Mouse (Mus musculus) inflammation-experienced regulatory T-cells, adult 16 weeks (primary cell): ENCODE results near the gene Gapdhs. TPM values are rescaled to one million over a fixed set of nuclear protein-coding genes. Genes with fewer than 3 reads are reported as not detected.

Experiments
- polyA plus RNA-seq: library from polyadenylated mRNA; unstranded; fragments of 100-300 nt; shearing (Covaris generic); gene quantifications from one replicate; pipeline ENCODE4 v1.2.1, GENCODE M21; 2017

Gapdhs gene
- 0.37 TPM for polyA plus RNA-seq

DNA sequence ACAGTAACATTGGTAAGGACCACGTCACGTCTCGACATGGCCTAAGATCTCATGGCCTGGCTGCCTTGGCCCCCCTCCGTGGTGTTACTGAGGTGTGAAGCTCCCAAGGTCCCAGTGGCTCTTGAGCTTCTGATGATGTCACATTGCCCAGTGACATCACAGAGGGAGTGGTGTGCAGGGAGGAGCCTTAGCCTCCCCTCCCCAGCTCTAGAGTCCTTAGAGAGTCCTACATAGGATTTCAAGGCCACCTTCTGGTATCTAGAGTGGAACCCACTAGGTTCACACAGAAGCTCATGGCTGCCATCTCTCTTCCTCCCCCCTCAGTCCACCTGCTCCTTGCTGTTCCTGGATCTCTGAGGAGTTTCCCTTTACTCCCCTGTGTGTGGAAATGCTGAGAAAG lies at the start of gene Gapdhs:
Gene Gapdhs, minus strand, starts transcription at position 65 of the 400 bp plus-strand sequence.

DNA sequence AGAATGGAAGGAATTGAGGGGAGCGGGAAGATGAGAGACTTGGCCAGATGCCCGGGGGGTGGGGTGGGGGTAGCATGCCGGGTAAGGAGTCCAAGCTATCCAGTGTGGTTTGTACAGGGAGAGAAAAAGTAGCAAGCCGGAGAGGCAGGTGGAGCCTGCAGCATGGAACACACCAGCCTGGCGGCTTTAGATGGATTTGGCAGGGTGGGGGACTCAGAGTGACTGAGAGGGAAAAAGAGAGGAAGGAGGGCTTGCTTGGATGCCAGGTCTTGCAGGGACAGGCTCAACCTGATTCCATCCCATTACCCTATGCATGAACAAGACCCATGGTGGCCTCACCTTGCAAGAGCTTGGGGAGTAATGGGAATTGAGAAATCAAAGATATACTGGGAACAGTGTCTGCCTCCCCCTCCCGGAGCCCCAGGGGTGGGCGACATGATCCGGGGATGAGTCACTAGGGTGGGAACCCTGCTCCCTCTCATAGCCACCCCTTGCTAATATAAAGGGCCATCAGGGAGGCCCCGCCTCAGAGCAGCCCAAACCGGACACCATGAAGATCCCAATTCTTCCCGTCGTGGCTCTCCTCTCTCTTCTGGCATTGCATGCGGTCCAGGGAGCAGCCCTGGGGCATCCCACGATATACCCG lies 44.0 kb upstream of the Gapdhs start, which contains the start of gene Krtdap:
Gene Krtdap, plus strand, starts transcription at position 520 of the 646 bp plus-strand sequence.

GRCm38 (mm10) chr7:30763456-30763855 lies 20.0 kb upstream of the Gapdhs start, which contains the start of gene Dmkn:
Gene Dmkn, plus strand, starts transcription at chr7:30763756.

DNA sequence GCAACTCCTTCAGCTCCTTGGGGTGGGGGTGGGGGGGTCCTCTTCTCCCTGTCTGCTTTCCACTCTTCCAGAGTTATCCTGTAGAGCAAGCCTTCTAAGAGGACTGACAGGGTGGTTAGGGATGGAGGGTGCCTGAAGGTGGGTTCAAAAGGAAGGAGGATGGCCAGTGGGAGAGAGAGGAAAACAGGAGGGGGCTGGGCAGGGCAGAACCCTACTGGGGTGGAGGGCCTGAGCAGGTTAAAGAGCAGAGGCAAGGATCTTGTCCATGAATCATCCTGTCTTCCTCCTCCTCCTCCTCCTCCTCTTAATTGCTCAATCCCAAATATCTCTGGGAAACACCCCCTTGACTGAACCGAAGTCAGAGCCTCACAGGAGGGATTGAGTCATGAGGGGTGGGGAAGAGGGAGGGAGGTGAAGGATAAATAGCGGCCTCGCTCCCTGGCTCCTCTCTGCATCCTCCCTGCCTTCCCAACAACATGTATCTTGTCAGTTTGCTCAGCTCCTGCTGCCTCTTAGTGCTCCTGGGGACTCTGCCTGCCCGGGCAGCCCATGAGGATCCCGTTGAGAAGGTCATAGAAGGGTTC lies 7.7 kb upstream of the Gapdhs start, which contains the start of gene Sbsn:
Gene Sbsn, plus strand, starts transcription at position 386 of the 584 bp plus-strand sequence.

GRCm38 (mm10) chr7:30729396-30730063 lies 14.0 kb downstream of the Gapdhs start, which contains the start of gene Tmem147:
Gene Tmem147, minus strand, starts transcription at chr7:30729540.

DNA sequence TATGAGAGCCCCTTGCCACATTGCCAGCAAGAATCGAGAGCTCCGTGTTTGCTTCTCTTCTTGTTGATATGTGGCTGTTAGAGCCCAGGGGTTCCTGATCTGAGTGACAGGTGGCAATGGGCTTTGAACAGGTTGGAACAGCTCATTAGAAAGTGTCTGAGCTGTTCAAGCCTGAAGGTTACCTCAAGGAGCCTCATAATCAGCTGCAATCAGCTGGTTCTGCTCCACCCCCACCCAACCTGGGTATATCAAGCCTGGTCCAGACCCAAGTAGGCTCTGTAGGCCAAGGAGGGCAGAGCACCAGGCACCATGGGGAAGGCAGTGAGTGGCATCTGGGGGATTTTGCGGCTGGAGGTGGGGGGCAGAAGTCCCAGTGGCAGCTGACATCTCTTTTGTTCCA lies 31.5 kb downstream of the Gapdhs start, which contains the start of gene Atp4a:
Gene Atp4a, plus strand, starts transcription at position 268 of the 400 bp plus-strand sequence.

DNA sequence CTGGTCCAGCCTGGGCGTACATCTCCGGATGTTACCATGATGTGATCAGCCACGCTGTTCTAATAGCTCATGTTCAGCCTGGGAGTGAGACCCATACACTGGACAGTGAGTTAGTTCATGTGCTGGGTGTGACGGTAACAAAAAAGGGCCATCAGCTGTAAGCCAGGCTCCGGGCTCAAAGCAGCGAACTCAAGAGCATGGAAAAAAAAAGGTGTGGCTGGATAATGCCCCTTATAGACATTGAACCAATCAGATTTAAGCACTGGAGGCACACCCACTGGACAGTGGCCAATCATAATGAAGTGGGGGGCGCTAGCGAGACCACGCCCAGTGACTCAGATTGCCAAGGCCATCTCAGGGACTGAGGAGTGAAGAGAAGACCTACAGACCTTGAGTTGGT lies 44.9 kb downstream of the Gapdhs start, which contains the start of gene 2200002J24Rik:
Gene 2200002J24Rik, plus strand, starts transcription at position 338 of the 400 bp plus-strand sequence.

Other genes starting within 250 kb of the Gapdhs start
- gene Arhgap33, start 208.6 kb downstream of the Gapdhs start, polyA plus RNA-seq: 1.5 TPM
- 3.7 TPM for gene Hspb6, start 191.5 kb downstream of the Gapdhs start, polyA plus RNA-seq
- gene Proser3, start 191.4 kb downstream of the Gapdhs start, polyA plus RNA-seq: 10.8 TPM
- gene Lin37, start 183.8 kb downstream of the Gapdhs start, polyA plus RNA-seq: 102 TPM
- gene U2af1l4, start 180.4 kb downstream of the Gapdhs start, polyA plus RNA-seq: 47.4 TPM
- 122 TPM for gene Gm49396, start 180.3 kb downstream of the Gapdhs start, polyA plus RNA-seq
- gene Psenen, start 180.1 kb downstream of the Gapdhs start, polyA plus RNA-seq: 244 TPM
- 235 TPM for gene Igflr1, start 178.3 kb downstream of the Gapdhs start, polyA plus RNA-seq
- 10.1 TPM for gene Kmt2b, start 155.0 kb downstream of the Gapdhs start, polyA plus RNA-seq
- 19.2 TPM for gene Zbtb32, start 144.8 kb downstream of the Gapdhs start, polyA plus RNA-seq
- gene Upk1a, start 130.8 kb downstream of the Gapdhs start, polyA plus RNA-seq: 0.82 TPM
- gene Cox6b1, start 117.5 kb downstream of the Gapdhs start, polyA plus RNA-seq: 664 TPM
- gene Etv2, start 107.8 kb downstream of the Gapdhs start, polyA plus RNA-seq: not detected
- 224 TPM for gene Rbm42, start 93.4 kb downstream of the Gapdhs start, polyA plus RNA-seq
- 41.2 TPM for gene Haus5, start 78.7 kb downstream of the Gapdhs start, polyA plus RNA-seq
- not detected for gene Pmis2, start 72.1 kb downstream of the Gapdhs start, polyA plus RNA-seq
- gene 2200002J24Rik, start 44.8 kb downstream of the Gapdhs start, polyA plus RNA-seq: not detected
- gene Atp4a, start 31.5 kb downstream of the Gapdhs start, polyA plus RNA-seq: not detected
- gene Tmem147, start 14.1 kb downstream of the Gapdhs start, polyA plus RNA-seq: 117 TPM
- gene Sbsn, start 7.8 kb upstream of the Gapdhs start, polyA plus RNA-seq: 1.3 TPM
- gene Dmkn, start 20.1 kb upstream of the Gapdhs start, polyA plus RNA-seq: not detected
- gene Krtdap, start 44.2 kb upstream of the Gapdhs start, polyA plus RNA-seq: not detected
- not detected for gene Ffar2, start 80.1 kb upstream of the Gapdhs start, polyA plus RNA-seq
- not detected for gene Ffar3, start 112.5 kb upstream of the Gapdhs start, polyA plus RNA-seq
- gene Ffar1, start 117.9 kb upstream of the Gapdhs start, polyA plus RNA-seq: 0.24 TPM
- gene Cd22, start 136.7 kb upstream of the Gapdhs start, polyA plus RNA-seq: 24.5 TPM
- gene Mag, start 171.2 kb upstream of the Gapdhs start, polyA plus RNA-seq: 0.12 TPM
- not detected for gene Hamp2, start 181.0 kb upstream of the Gapdhs start, polyA plus RNA-seq
- gene Hamp, start 200.4 kb upstream of the Gapdhs start, polyA plus RNA-seq: not detected
- 10.4 TPM for gene Usf2, start 213.1 kb upstream of the Gapdhs start, polyA plus RNA-seq
- 8.0 TPM for gene Lsr, start 229.8 kb upstream of the Gapdhs start, polyA plus RNA-seq
- gene Fam187b, start 230.1 kb upstream of the Gapdhs start, polyA plus RNA-seq: 1.4 TPM